Mouse (Mus musculus) CH12.LX (cell line): ENCODE results near the gene Kctd14.

Source experiments
- MAFK ChIP-seq: IDR thresholded peaks from 2 replicates; pipeline ENCODE4 v1.6.1; 2011; ENCODE audit warnings: low read length, improper control_type of control experiment; ENCODE audit not compliant: insufficient replicate concordance
- POLR2A ChIP-seq: IDR thresholded peaks from 2 replicates; pipeline ENCODE4 v1.6.1; 2011; ENCODE audit warnings: low read depth, mild to moderate bottlenecking, improper control_type of control experiment, low read length
- RCOR1 ChIP-seq: conservative IDR thresholded peaks from 2 replicates; pipeline ENCODE4 v1.6.1; 2012; ENCODE audit warnings: low read depth, mild to moderate bottlenecking, inconsistent platforms, low read length, improper control_type of control experiment
- USF2 ChIP-seq: conservative IDR thresholded peaks from 2 replicates; pipeline ENCODE4 v1.6.1; 2011; ENCODE audit warnings: low read depth, low read length, improper control_type of control experiment

GRCm38 (mm10) chr7:97473001-97473400 lies 21.9 kb downstream of the Kctd14 start:
- no peak for TF ChIP-seq USF2
- no peak for TF ChIP-seq RCOR1
- no peak for TF ChIP-seq MAFK
- no peak for TF ChIP-seq POLR2A
